Mouse (Mus musculus) left cerebral cortex, postnatal 36 days (tissue): ENCODE data around the gene Rhcg. TPM values are rescaled to one million over a fixed set of nuclear protein-coding genes. Genes with fewer than 3 reads are reported as not detected.

Experiments
- DNase-seq, 2 experiments: peaks; one replicate each; pipeline ENCODE4 v3.0.0; 2021 to 2022; ENCODE audit warnings: low spot score in 2 of 2, mixed read lengths in 1 of 2
- intact Hi-C: fragments of 180-260 bp; cut with DNase I; formaldehyde crosslinking; loops from one replicate; pipeline ENCODE4 v1.15.1; 2025
- total RNA-seq, 2 experiments: library from RNA; stranded (reverse); gene quantifications; 2 replicates each; pipeline ENCODE4 v1.2.3; 2021

Gene Rhcg
- total RNA-seq, 2 experiments from 2014 or later = 0.82 to 1.4 TPM

- intact Hi-C loops = no loop called here
- DNase-seq = no peak
These were observed 53.8 kb downstream of the Rhcg start for GRCm38 (mm10) chr7:79563675-79564074.

DNA sequence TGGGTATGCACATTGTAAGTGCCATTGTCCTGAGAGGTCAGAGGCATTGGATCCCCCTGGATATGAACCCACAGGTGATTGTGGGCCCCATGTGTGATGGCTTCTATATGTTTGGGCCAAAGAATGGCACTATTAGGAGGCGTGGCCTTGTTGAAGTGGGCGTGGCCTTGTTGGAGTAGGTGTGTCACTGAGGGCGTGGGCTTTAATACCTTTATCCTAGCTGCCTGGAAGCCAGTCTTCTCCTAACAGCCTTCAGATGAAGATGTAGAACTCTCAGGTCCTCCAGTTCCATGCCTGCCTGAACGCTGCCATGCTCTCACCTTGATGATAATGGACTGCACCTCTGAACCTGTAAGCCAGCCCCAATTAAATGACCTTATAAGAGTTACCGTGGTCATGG, 55.1 kb downstream of the Rhcg start:
- no peak for DNase-seq
- intact Hi-C loops = no loop called here

- DNase-seq = no peak
- intact Hi-C loops = no loop called here
These were observed 58.8 kb downstream of the Rhcg start for GRCm38 (mm10) chr7:79558698-79559097.

- intact Hi-C loops = no loop called here
- DNase-seq = no peak
These were observed 59.7 kb downstream of the Rhcg start for GRCm38 (mm10) chr7:79557728-79558221.

DNA sequence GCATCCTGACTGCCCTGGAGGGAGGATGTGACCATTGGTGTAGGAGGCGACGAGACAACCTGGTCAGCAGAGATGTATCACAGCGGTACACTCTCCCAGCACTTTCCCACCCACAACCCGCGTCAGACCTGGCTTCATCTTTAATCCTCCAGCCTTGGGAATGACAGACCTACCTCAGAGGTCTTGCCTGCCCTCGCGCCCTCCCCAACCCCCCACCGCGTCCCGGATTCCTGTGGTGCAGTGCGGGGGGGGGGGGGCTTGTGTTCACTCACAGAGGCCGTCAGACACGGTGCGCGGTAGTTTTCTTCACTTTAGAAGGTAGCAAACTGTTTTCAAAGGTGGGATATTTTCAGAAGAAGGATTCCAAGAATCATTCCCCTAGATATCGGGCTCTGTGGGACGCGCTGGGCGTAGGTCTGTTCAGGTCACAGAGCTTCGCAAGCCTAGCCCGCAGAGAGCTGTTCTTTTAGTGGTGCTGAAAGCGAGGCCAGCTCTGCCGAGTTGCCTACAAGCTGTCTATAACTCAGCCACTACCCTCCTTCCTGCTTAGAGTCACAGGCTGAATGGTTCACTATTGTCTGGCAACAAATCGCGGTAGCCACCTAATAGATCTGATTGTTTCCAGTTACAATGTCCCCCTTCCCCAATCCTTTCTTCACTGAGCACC, 62.0 kb downstream of the Rhcg start:
- DNase-seq = no peak
- intact Hi-C loops = no loop called here

DNA sequence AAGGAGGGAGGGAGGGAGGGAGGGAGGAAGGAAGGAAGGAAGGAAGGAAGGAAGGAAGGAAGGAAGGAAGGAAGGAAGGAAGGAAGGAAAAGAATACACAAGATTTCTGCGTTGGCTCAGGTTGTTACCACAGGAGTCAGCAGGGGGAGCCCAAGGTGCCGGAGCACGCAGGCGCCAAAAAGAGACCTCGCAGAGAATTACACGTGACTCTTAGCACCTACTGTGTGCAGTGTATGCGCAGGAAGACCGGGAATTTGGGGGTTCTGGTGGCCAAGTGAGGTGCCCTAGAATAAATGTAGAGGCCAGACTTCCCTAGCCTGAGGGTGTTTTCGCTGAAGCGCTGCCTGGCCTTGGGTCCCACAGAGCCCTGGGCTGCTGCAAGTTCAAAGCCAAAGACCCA, 64.8 kb downstream of the Rhcg start:
- DNase-seq = no peak

DNA sequence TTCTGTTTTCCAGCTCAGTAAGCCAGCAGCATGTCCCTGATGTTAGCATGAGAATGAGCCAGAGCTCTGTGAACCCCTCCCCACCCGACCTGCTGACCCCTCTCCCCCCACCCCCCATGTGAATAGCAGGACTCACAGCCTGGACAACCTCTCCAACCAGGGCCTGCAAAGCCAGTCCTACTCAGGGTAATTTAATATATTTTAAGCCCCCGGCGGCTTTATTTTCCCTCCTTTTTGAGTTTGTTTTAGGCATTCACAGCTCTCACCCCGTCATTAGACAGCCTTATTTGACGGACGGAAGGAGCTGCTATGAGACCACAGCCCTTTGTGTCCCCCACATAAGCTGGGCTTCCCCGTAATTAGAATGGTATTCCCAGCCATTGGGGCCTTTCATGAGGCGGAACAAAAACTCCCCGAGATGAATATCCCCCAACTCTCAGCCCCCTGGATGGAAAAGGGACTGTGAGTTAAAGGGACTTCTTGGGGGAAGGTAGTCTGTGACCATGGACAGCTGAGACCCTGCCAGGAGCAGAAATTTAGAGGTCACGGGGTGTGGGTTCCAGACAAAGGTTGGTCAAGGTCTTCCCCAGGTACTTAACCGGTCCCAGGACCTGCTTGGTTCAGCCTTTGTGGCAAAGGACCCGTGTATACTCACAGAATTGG, 68.4 kb downstream of the Rhcg start:
- intact Hi-C loops = no loop called here
- DNase-seq = no peak

More for the DNA sequence above, 64.8 kb downstream of the Rhcg start:
- intact Hi-C loops = no loop called here

GRCm38 (mm10) chr7:79547092-79547491, 70.4 kb downstream of the Rhcg start:
- intact Hi-C loops = loop anchor here (1.0 to 2.0 kb wide), 2 partner anchors 47 to 48 kb away; no protein-coding TSS in a partner anchor
- DNase-seq = peak; percentile 93 to 96

DNA sequence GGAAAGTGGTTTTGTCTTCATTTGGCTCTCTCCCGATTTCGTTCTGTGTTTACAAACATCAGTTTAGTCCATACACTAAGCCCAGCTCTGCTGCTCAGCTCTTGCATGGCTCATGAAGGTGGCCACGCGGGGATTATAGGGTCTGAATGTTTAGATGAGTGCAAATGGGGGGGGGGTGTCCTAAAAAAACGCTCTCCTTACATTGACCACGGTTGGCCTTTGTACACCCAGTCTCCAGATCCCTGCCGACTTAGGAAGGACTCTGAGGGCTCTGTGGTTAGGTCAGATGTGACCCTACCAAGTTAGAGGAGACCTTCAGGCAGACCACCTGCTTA, 72.4 kb downstream of the Rhcg start:
- intact Hi-C loops = no loop called here
- no peak for DNase-seq

- intact Hi-C loops = no loop called here
- peak in 1 of 2 experiments; percentile 9 for DNase-seq
These were observed 73.0 kb downstream of the Rhcg start for GRCm38 (mm10) chr7:79544281-79545065.

Other genes with a start within 250 kb of the Rhcg start
- gene Rlbp1, start 230.6 kb downstream of the Rhcg start, total RNA-seq = 10 to 100 TPM; 19.0 to 23.8 TPM
- gene Fanci, start 225.7 kb downstream of the Rhcg start, total RNA-seq = under 1 TPM; 0.42 to 0.50 TPM
- 10 to 100 TPM; 77.8 to 97.5 TPM for gene Polg, start 151.3 kb downstream of the Rhcg start, total RNA-seq
- gene Ticrr, start 42.5 kb upstream of the Rhcg start, total RNA-seq = under 1 TPM; 0.17 to 0.20 TPM
- 1 to 10 TPM; 1.4 to 1.7 TPM for gene Kif7, start 98.1 kb upstream of the Rhcg start, total RNA-seq
- gene Plin1, start 115.2 kb upstream of the Rhcg start, total RNA-seq = not detected
- gene Pex11a, start 125.5 kb upstream of the Rhcg start, total RNA-seq = 1 to 10 TPM; 8.4 to 9.7 TPM
- under 1 TPM in 1 of 2 experiments, not detected in 1; 0.23 TPM for gene Wdr93, start 125.5 kb upstream of the Rhcg start, total RNA-seq
- gene Mesp1, start 176.1 kb upstream of the Rhcg start, total RNA-seq = not detected
- 1 to 10 TPM; 1.5 to 1.7 TPM for gene Mesp2, start 193.1 kb upstream of the Rhcg start, total RNA-seq
- gene Anpep, start 243.4 kb upstream of the Rhcg start, total RNA-seq = 1 to 10 TPM; 4.9 to 6.0 TPM